Mouse (Mus musculus): ENCODE measurements at regions not wholly inside any gene's neighbourhood (a gene's known extent, or its start where the extent isn't known, plus 50 kb on each side); places are given as distances from the start of the nearest gene placed in this dataset.
"Not testable (repeated sequence)": the region's sequence is repeated elsewhere in the genome, so short reads cannot be mapped to it uniquely, and the experiment has no call there.

GRCm38 (mm10) chr11:10102314-10102713 lies 910.6 kb downstream of the Abca13 start:
- H3K36me3 ChIP-seq; H3K27ac ChIP-seq; H3K9me3 ChIP-seq (replicated peaks); H3K4me1 ChIP-seq; H3K4me2 ChIP-seq (replicated peaks); H3K9ac ChIP-seq; H3K4me3 ChIP-seq; ATAC-seq (ENCODE audit: low FRiP score); H3K27me3 ChIP-seq: not testable (repeated sequence)
- WGBS = 90% methylated on average over 8 of the region's 8 CpGs

GRCm38 (mm10) chr11:10105077-10105476 lies 913.3 kb downstream of the Abca13 start:
- no peak overlapping the region for H3K9ac ChIP-seq
- H3K36me3 ChIP-seq = no peaks in the 10 kb centered on the region
- no peak for ATAC-seq (ENCODE audit: low FRiP score)
- H3K27me3 ChIP-seq = no peaks in the 10 kb centered on the region
- H3K4me3 ChIP-seq = no peak overlapping the region
- H3K9me3 ChIP-seq (replicated peaks) = no peaks in the 10 kb centered on the region
- H3K4me1 ChIP-seq = no peaks in the 10 kb centered on the region
- H3K4me2 ChIP-seq (replicated peaks) = no peak overlapping the region
- WGBS = 81% methylated on average over 2 of the region's 2 CpGs
- no peak overlapping the region for H3K27ac ChIP-seq

- Histone ChIP-seq H3K27me3 (no peaks in the 10 kb centered on the region), H3K4me3 (no peak overlapping the region), H3K9ac (no peak overlapping the region), H3K27ac (no peak overlapping the region), H3K4me1 (no peaks in the 10 kb centered on the region), H3K36me3 (no peaks in the 10 kb centered on the region), H3K4me2 (replicated peaks) (no peak overlapping the region), H3K9me3 (replicated peaks) (no peaks in the 10 kb centered on the region)
- no peak for ATAC-seq (ENCODE audit: low FRiP score)
Measured at GRCm38 (mm10) chr11:10142161-10142560, 950.4 kb downstream of the Abca13 start.

GRCm38 (mm10) chr11:10149160-10149559 lies 957.4 kb downstream of the Abca13 start:
- no peak overlapping the region for H3K9ac ChIP-seq
- H3K4me3 ChIP-seq = no peak overlapping the region
- no peaks in the 10 kb centered on the region for H3K9me3 ChIP-seq (replicated peaks)
- H3K4me1 ChIP-seq = no peaks in the 10 kb centered on the region
- no peak overlapping the region for H3K27ac ChIP-seq
- WGBS = 64% methylated on average over 1 of the region's 1 CpGs
- no peaks in the 10 kb centered on the region for H3K36me3 ChIP-seq
- no peaks in the 10 kb centered on the region for H3K27me3 ChIP-seq
- H3K4me2 ChIP-seq (replicated peaks) = no peak overlapping the region
- no peak for ATAC-seq (ENCODE audit: low FRiP score)

- ATAC-seq (ENCODE audit: low FRiP score) = no peak
- Histone ChIP-seq H3K4me3 (no peak overlapping the region), H3K36me3 (no peaks in the 10 kb centered on the region), H3K4me1 (no peaks in the 10 kb centered on the region), H3K4me2 (replicated peaks) (no peak overlapping the region), H3K9ac (no peak overlapping the region), H3K27ac (no peak overlapping the region), H3K9me3 (replicated peaks) (no peaks in the 10 kb centered on the region), H3K27me3 (no peaks in the 10 kb centered on the region)
Measured at GRCm38 (mm10) chr11:10153836-10154235, 960.2 kb upstream of the Vwc2 start.

- Histone ChIP-seq H3K9ac (no peak overlapping the region), H3K4me2 (replicated peaks) (no peak overlapping the region), H3K27ac (no peak overlapping the region), H3K9me3 (replicated peaks) (no peaks in the 10 kb centered on the region), H3K4me1 (no peaks in the 10 kb centered on the region), H3K36me3 (no peaks in the 10 kb centered on the region), H3K27me3 (no peaks in the 10 kb centered on the region), H3K4me3 (no peak overlapping the region)
- 47% methylated on average over 3 of the region's 3 CpGs for WGBS
- ATAC-seq (ENCODE audit: low FRiP score) = no peak
Measured at GRCm38 (mm10) chr11:10193738-10194137, 920.3 kb upstream of the Vwc2 start.

- WGBS = 85% methylated on average over 2 of the region's 2 CpGs
- no peak overlapping the region for H3K4me3 ChIP-seq
- H3K36me3 ChIP-seq = no peaks in the 10 kb centered on the region
- no peaks in the 10 kb centered on the region for H3K4me1 ChIP-seq
- no peaks in the 10 kb centered on the region for H3K9me3 ChIP-seq (replicated peaks)
- H3K9ac ChIP-seq = no peak overlapping the region
- H3K27ac ChIP-seq = no peak overlapping the region
- ATAC-seq (ENCODE audit: low FRiP score) = no peak
- no peaks in the 10 kb centered on the region for H3K27me3 ChIP-seq
- H3K4me2 ChIP-seq (replicated peaks) = no peak overlapping the region
Measured at GRCm38 (mm10) chr11:10194774-10195173, 919.2 kb upstream of the Vwc2 start.

- Histone ChIP-seq H3K4me1 (no peaks in the 10 kb centered on the region), H3K4me3 (no peak overlapping the region), H3K27ac (no peak overlapping the region), H3K4me2 (replicated peaks) (no peak overlapping the region), H3K9ac (no peak overlapping the region), H3K36me3 (no peaks in the 10 kb centered on the region), H3K9me3 (replicated peaks) (no peaks in the 10 kb centered on the region), H3K27me3 (no peaks in the 10 kb centered on the region)
- WGBS = 82% methylated on average over 7 of the region's 7 CpGs
- no peak for ATAC-seq (ENCODE audit: low FRiP score)
Measured at GRCm38 (mm10) chr11:10201021-10201420, 913.0 kb upstream of the Vwc2 start.

GRCm38 (mm10) chr11:10205257-10205656 lies 908.8 kb upstream of the Vwc2 start:
- WGBS = 67% methylated on average over 3 of the region's 3 CpGs
- Histone ChIP-seq H3K4me2 (replicated peaks) (no peak overlapping the region), H3K4me1 (no peaks in the 10 kb centered on the region), H3K36me3 (no peaks in the 10 kb centered on the region), H3K4me3 (no peak overlapping the region), H3K9ac (no peak overlapping the region), H3K9me3 (replicated peaks) (no peaks in the 10 kb centered on the region), H3K27me3 (no peaks in the 10 kb centered on the region), H3K27ac (no peak overlapping the region)
- no peak for ATAC-seq (ENCODE audit: low FRiP score)

All from hindbrain, embryonic 12.5 days (tissue).